Mouse (Mus musculus): Measurements from ENCODE around the gene Gm9048. TPM values are rescaled to one million over a fixed set of nuclear protein-coding genes. Genes with fewer than 3 reads are reported as not detected.
"Not testable (repeated sequence)": the region's sequence is repeated elsewhere in the genome, so short reads cannot be mapped to it uniquely, and the experiment has no call there.

Gene Gm9048
- polyA plus RNA-seq (2012; rRNA removed), result not detected in 2 replicates

- H3K36me3 ChIP-seq (ENCODE audit: control insufficient read depth, insufficient read depth, low read length); H3K27ac ChIP-seq (ENCODE audit: control insufficient read depth, insufficient read depth, low read depth, low read length); H3K4me3 ChIP-seq (ENCODE audit: control insufficient read depth, low read depth, low read length): not testable (repeated sequence)
These were observed at the start of gene Gm9048 for GRCm38 (mm10) chr10:118348579-118348978. TSS of gene Gm9048 (minus strand) at chr10:118348679.

GRCm38 (mm10) chr10:118370443-118370842 is 22.0 kb upstream of the Gm9048 start:
- Histone ChIP-seq H3K27ac (ENCODE audit: control insufficient read depth, insufficient read depth, low read depth, low read length) (no peak overlapping the region), H3K4me3 (ENCODE audit: control insufficient read depth, low read depth, low read length) (no peak overlapping the region), H3K27me3 (ENCODE audit: control insufficient read depth, insufficient read depth, low read length) (no peaks in the 10 kb centered on the region), H3K4me1 (ENCODE audit: control insufficient read depth, insufficient read depth, low read length) (peaks cover 5% of the 10 kb centered on the region), H3K36me3 (ENCODE audit: control insufficient read depth, insufficient read depth, low read length) (no peaks in the 10 kb centered on the region)
- no peak for TF ChIP-seq POLR2A (IDR thresholded peaks at IDR 0.05; ENCODE audit: control insufficient read depth, low read depth, low read length)
- peak; percentile 96 for TF ChIP-seq CTCF (IDR thresholded peaks at IDR 0.05; ENCODE audit: control insufficient read depth, insufficient read depth, insufficient replicate concordance, low read depth, low read length)

More at GRCm38 (mm10) chr10:118348579-118348978, at the start of gene Gm9048:
- H3K4me1 ChIP-seq (ENCODE audit: control insufficient read depth, insufficient read depth, low read length); H3K27me3 ChIP-seq (ENCODE audit: control insufficient read depth, insufficient read depth, low read length): not testable (repeated sequence)

GRCm38 (mm10) chr10:118369518-118369917 is 21.0 kb upstream of the Gm9048 start:
- no peak for TF ChIP-seq POLR2A (IDR thresholded peaks at IDR 0.05; ENCODE audit: control insufficient read depth, low read depth, low read length)
- TF ChIP-seq CTCF (IDR thresholded peaks at IDR 0.05; ENCODE audit: control insufficient read depth, insufficient read depth, insufficient replicate concordance, low read depth, low read length), result no peak
- H3K36me3 ChIP-seq (ENCODE audit: control insufficient read depth, insufficient read depth, low read length), result no peaks in the 10 kb centered on the region
- H3K4me1 ChIP-seq (ENCODE audit: control insufficient read depth, insufficient read depth, low read length), result peaks cover 5% of the 10 kb centered on the region
- no peak overlapping the region for H3K27ac ChIP-seq (ENCODE audit: control insufficient read depth, insufficient read depth, low read depth, low read length)
- no peak overlapping the region for H3K4me3 ChIP-seq (ENCODE audit: control insufficient read depth, low read depth, low read length)
- H3K27me3 ChIP-seq (ENCODE audit: control insufficient read depth, insufficient read depth, low read length), result no peaks in the 10 kb centered on the region

- H3K4me1 ChIP-seq (ENCODE audit: control insufficient read depth, insufficient read depth, low read length); H3K27ac ChIP-seq (ENCODE audit: control insufficient read depth, insufficient read depth, low read depth, low read length); H3K36me3 ChIP-seq (ENCODE audit: control insufficient read depth, insufficient read depth, low read length); H3K4me3 ChIP-seq (ENCODE audit: control insufficient read depth, low read depth, low read length); H3K27me3 ChIP-seq (ENCODE audit: control insufficient read depth, insufficient read depth, low read length): not testable (repeated sequence)
These were observed 5.5 kb upstream of the Gm9048 start, which contains the start of gene Gm9049 for GRCm38 (mm10) chr10:118354005-118354404. TSS of gene Gm9049 (minus strand) at chr10:118354105.

- H3K4me3 ChIP-seq (ENCODE audit: control insufficient read depth, low read depth, low read length); H3K4me1 ChIP-seq (ENCODE audit: control insufficient read depth, insufficient read depth, low read length); H3K27me3 ChIP-seq (ENCODE audit: control insufficient read depth, insufficient read depth, low read length); H3K27ac ChIP-seq (ENCODE audit: control insufficient read depth, insufficient read depth, low read depth, low read length); H3K36me3 ChIP-seq (ENCODE audit: control insufficient read depth, insufficient read depth, low read length): not testable (repeated sequence)
These were observed 5.3 kb downstream of the Gm9048 start, which contains the start of gene Gm9046 for GRCm38 (mm10) chr10:118343155-118343554. TSS of gene Gm9046 (minus strand) at chr10:118343255.

GRCm38 (mm10) chr10:118337731-118338130 is 10.7 kb downstream of the Gm9048 start, which contains the start of gene Gm9045:
TSS of gene Gm9045 (minus strand) at chr10:118337831.
- not testable (repeated sequence) for H3K27ac ChIP-seq (ENCODE audit: control insufficient read depth, insufficient read depth, low read depth, low read length); H3K4me3 ChIP-seq (ENCODE audit: control insufficient read depth, low read depth, low read length); H3K27me3 ChIP-seq (ENCODE audit: control insufficient read depth, insufficient read depth, low read length); H3K36me3 ChIP-seq (ENCODE audit: control insufficient read depth, insufficient read depth, low read length); H3K4me1 ChIP-seq (ENCODE audit: control insufficient read depth, insufficient read depth, low read length)

- H3K36me3 ChIP-seq (ENCODE audit: control insufficient read depth, insufficient read depth, low read length); H3K4me3 ChIP-seq (ENCODE audit: control insufficient read depth, low read depth, low read length); H3K27ac ChIP-seq (ENCODE audit: control insufficient read depth, insufficient read depth, low read depth, low read length); H3K27me3 ChIP-seq (ENCODE audit: control insufficient read depth, insufficient read depth, low read length); H3K4me1 ChIP-seq (ENCODE audit: control insufficient read depth, insufficient read depth, low read length): not testable (repeated sequence)
These were observed 16.2 kb downstream of the Gm9048 start, which contains the start of gene Gm9044 for GRCm38 (mm10) chr10:118332308-118332707. TSS of gene Gm9044 (minus strand) at chr10:118332408.

- H3K36me3 ChIP-seq (ENCODE audit: control insufficient read depth, insufficient read depth, low read length); H3K27me3 ChIP-seq (ENCODE audit: control insufficient read depth, insufficient read depth, low read length); H3K4me3 ChIP-seq (ENCODE audit: control insufficient read depth, low read depth, low read length); H3K27ac ChIP-seq (ENCODE audit: control insufficient read depth, insufficient read depth, low read depth, low read length); H3K4me1 ChIP-seq (ENCODE audit: control insufficient read depth, insufficient read depth, low read length): not testable (repeated sequence)
These were observed 21.6 kb downstream of the Gm9048 start, which contains the start of gene Gm9040 for GRCm38 (mm10) chr10:118326869-118327268. TSS of gene Gm9040 (minus strand) at chr10:118326969.

GRCm38 (mm10) chr10:118319024-118319423 is 29.5 kb downstream of the Gm9048 start:
- Histone ChIP-seq H3K4me1 (ENCODE audit: control insufficient read depth, insufficient read depth, low read length) (no peaks in the 10 kb centered on the region), H3K36me3 (ENCODE audit: control insufficient read depth, insufficient read depth, low read length) (no peaks in the 10 kb centered on the region), H3K27ac (ENCODE audit: control insufficient read depth, insufficient read depth, low read depth, low read length) (no peak overlapping the region), H3K27me3 (ENCODE audit: control insufficient read depth, insufficient read depth, low read length) (no peaks in the 10 kb centered on the region), H3K4me3 (ENCODE audit: control insufficient read depth, low read depth, low read length) (no peak overlapping the region)
- TF ChIP-seq CTCF (IDR thresholded peaks at IDR 0.05; ENCODE audit: control insufficient read depth, insufficient read depth, insufficient replicate concordance, low read depth, low read length) (no peak), POLR2A (IDR thresholded peaks at IDR 0.05; ENCODE audit: control insufficient read depth, low read depth, low read length) (no peak)

- H3K36me3 ChIP-seq (ENCODE audit: control insufficient read depth, insufficient read depth, low read length); H3K4me3 ChIP-seq (ENCODE audit: control insufficient read depth, low read depth, low read length); H3K27ac ChIP-seq (ENCODE audit: control insufficient read depth, insufficient read depth, low read depth, low read length); H3K4me1 ChIP-seq (ENCODE audit: control insufficient read depth, insufficient read depth, low read length); H3K27me3 ChIP-seq (ENCODE audit: control insufficient read depth, insufficient read depth, low read length): not testable (repeated sequence)
These were observed 46.3 kb downstream of the Gm9048 start for GRCm38 (mm10) chr10:118302133-118302532.
